Mouse (Mus musculus) liver, adult 2 months (tissue): ENCODE data around the gene Pparg.

Source experiments
- CTCF ChIP-seq: fragments of 200-500 bp; IDR thresholded peaks from 2 replicates; pipeline ENCODE4 v1.5.1; 2011; ENCODE audit warnings: low read depth, low read length, control low read depth
- POLR2A ChIP-seq: fragments of 200-500 bp; IDR thresholded peaks from 2 replicates; pipeline ENCODE4 v1.6.1; 2011; ENCODE audit warnings: low read length, control low read depth; ENCODE audit not compliant: insufficient read depth; ENCODE audit errors: extremely low read depth

- TF ChIP-seq CTCF (no peak), POLR2A (no peak)
Observed at GRCm38 (mm10) chr6:115477081-115477695, 116.4 kb downstream of the Pparg start.
